Mouse (Mus musculus): Measurements from ENCODE around the gene Ltc4s. TPM values are rescaled to one million over a fixed set of nuclear protein-coding genes. Genes with fewer than 3 reads are reported as not detected.

Ltc4s gene
- polyA plus RNA-seq, 1 experiment, result 25.7 TPM

DNA sequence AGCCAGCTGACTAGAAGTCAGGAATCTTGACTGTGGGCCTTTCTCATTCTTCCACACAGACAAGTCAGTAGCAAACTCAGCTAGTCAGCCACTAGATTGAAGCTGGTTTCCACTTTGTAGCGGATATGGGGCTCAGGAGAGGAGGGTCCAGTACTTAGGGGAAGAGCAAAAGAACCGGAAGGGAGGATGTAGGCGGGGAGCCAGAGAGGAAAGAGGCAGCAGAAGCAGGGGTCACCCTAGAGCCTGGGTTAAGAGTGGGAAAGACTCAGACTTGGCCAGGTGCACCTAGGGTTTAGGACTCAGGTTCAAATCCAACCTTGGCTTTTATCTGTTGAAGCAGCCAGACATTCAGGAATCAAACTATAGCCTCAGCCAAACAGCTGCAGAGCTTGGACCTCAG lies 11.2 kb downstream of the Ltc4s start:
- 30% methylated on average over 3 of the region's 3 CpGs for WGBS
- no peak for DNase-seq (ENCODE audit: low read depth, low spot score)

DNA sequence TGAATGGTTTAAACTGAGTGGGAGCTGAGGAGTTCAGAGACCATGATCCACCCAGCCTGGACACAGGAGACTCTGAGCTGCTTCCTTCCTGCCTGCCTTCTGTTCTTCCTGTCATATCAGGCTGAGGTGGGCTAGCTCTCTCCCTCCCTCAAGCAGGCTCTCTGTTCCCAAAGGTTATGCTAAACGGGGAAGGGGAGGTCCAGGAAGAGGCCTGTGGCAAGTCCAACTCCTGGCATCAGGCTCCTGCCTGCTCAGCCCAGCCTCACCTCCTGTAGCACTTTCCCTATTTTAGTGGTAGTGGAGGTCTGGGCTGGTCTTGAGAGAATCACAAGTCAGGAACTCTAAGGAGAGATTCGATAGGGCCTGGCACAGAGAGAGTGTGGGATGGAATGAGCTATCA lies 12.0 kb downstream of the Ltc4s start:
- no peak for DNase-seq (ENCODE audit: low read depth, low spot score)

GRCm38 (mm10) chr11:50225611-50226378 lies 12.6 kb downstream of the Ltc4s start:
- 1% methylated on average over 34 of the region's 34 CpGs for WGBS
- no peak for DNase-seq (ENCODE audit: low read depth, low spot score)

More for the DNA sequence above, 12.0 kb downstream of the Ltc4s start:
- 20% methylated on average over 2 of the region's 2 CpGs for WGBS

GRCm38 (mm10) chr11:50224671-50225530 lies 13.5 kb downstream of the Ltc4s start:
- no peak for DNase-seq (ENCODE audit: low read depth, low spot score)
- under 1% methylated on average over 64 of the region's 70 CpGs for WGBS

GRCm38 (mm10) chr11:50223783-50224662 lies 14.4 kb downstream of the Ltc4s start:
- 3% methylated on average over 17 of the region's 17 CpGs for WGBS
- no peak for DNase-seq (ENCODE audit: low read depth, low spot score)

DNA sequence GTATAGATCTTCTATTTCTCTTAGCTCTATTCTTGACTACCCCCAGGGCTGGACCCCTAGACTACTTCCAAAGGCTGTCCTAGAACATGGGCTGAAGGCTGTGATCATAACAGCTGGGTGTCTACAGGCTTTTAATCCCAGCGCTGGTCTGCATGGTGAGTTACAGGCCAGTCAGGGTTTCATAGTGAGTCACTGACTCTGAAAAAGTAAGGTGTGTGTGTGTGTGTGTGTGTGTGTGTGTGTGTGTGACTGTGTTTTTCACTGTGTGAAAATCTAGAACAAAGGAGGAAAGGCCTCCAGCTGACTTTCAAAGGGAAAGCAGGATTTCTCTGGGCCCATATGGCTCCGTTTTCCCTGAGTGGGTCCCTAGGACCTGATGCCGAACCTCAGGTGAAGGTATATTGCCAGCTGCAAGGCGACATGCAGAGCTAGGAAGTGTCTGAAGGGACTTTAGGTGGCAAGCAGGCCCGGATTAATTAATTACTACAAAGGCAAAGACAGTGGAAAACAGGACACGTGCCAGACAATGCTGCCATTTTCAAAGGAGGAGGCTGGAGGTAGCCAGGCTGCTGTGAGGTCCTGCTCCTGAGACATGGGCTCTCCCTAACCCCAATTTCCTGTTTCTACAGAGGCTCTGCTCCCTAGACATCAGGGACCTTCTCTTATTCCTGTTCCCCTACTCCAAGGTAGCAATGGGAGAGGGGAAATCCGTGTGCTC lies 15.7 kb downstream of the Ltc4s start:
- DNase-seq (ENCODE audit: low read depth, low spot score), result no peak

DNA sequence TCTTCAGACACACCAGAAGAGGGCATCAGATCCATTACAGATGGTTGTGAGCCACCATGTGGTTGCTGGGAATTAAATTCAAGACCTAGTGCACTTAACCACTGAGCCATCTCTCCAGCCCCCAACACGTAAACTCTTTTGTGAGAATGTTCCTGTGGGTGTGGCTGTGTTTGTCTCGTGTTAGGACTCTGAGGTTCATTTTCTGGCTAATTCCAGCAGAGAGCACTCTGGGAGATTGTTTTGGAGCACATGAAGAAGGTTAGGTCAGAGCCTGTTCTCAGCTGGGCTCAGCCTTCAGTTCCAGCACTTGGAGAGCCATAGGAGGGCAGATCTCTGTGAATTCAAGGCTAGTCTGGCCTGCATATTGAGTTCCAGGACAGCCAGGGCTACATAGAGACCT lies 18.6 kb downstream of the Ltc4s start:
- WGBS, result 13% methylated on average over 2 of the region's 2 CpGs

More for the DNA sequence above, 15.7 kb downstream of the Ltc4s start:
- 34% methylated on average over 7 of the region's 7 CpGs for WGBS

GRCm38 (mm10) chr11:50217811-50218210 lies 20.6 kb downstream of the Ltc4s start:
- no peak for DNase-seq (ENCODE audit: low read depth, low spot score)
- 60% methylated on average over 4 of the region's 4 CpGs for WGBS

More for the DNA sequence above, 18.6 kb downstream of the Ltc4s start:
- no peak for DNase-seq (ENCODE audit: low read depth, low spot score)

DNA sequence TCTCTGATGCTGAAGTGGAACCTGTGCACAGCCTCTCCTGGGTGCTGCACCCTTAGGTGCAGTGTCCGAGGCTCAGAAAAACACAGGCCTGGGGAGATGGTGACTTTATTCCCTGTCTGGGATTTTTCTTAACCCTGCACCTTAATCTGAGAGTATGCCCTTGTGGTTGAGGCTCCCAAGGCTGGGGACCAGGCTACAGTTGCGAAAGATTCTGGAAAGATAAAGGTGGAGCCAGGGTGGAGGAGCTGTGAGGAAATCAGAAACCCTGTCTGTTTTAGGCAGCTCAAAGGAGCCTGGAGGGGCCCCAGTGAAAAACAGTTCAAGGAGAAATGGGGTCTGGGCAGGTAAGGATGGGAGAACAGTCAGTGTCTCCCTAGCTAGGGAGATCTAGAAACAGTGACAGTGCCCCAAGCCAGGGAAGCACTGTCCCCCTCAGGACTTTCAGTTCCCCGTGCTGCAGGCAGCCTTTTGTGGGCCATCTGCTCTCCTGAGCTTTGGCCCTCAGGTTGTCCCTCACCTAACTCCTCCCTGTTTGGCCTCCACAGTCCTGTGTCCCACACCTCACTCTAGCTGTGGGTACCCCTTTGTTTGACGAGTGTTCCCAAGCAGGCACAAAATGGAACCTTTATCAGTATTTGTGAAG lies 21.6 kb downstream of the Ltc4s start:
- no peak for DNase-seq (ENCODE audit: low read depth, low spot score)
- WGBS, result 79% methylated on average over 4 of the region's 4 CpGs

GRCm38 (mm10) chr11:50215633-50216032 lies 22.8 kb downstream of the Ltc4s start:
- 75% methylated on average over 9 of the region's 9 CpGs for WGBS

DNA sequence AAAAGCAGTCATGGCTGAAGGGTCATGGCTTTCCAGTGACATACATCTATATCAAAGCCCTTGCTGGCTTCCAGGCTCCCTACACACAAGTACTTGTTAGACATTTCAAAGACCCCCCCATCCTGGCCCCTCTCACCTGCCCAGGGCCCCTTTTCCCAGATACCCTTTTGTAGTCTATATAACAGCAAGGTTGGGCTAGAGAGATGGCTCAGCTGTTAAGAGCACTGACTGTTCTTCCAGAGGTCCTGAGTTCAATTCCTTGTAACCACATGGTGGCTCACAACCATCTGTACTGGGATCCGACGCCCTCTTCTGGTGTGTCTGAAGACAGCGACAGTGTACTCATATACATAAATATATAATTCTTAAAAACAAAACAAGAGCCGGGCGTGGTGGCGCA lies 23.8 kb downstream of the Ltc4s start:
- WGBS, result 90% methylated on average over 6 of the region's 6 CpGs

More at GRCm38 (mm10) chr11:50215633-50216032, 22.8 kb downstream of the Ltc4s start:
- no peak for DNase-seq (ENCODE audit: low read depth, low spot score)

GRCm38 (mm10) chr11:50212848-50213758 lies 25.3 kb downstream of the Ltc4s start:
- DNase-seq (ENCODE audit: low read depth, low spot score), result no peak
- 17% methylated on average over 11 of the region's 11 CpGs for WGBS

More for the DNA sequence above, 23.8 kb downstream of the Ltc4s start:
- DNase-seq (ENCODE audit: low read depth, low spot score), result no peak

DNA sequence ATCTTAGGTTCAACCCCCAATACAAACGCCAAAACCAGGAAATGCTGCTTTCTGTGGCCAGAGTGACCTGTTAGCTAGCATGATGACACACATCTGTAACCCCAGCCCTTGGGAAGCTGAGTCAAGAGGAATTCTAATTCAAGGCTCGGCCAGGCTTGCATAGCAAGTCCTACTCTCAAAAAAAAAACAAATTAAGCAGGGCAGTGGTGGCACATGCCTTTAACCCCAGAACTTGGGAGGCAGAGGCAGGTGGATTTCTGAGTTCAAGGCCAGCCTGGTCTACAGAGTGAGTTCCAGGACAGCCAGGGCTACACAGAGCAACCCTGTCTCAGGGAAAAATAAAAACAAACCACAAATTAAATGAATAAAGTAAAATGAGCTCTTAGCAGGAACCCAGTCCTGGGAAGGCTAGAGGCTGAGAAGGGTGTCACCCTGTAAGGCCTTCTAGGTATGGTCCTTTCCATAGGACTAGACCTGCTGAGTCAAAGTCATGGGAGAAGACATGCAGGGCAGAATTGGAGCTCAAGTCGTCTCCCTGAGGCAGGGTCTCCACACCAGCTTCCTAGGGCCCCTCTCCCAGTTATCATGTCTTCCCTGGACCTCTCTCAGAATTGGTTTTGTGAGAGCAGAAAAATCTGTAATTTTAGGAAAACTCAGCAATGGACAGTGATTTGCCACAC lies 26.2 kb downstream of the Ltc4s start:
- 47% methylated on average over 3 of the region's 3 CpGs for WGBS
- DNase-seq (ENCODE audit: low read depth, low spot score), result no peak

DNA sequence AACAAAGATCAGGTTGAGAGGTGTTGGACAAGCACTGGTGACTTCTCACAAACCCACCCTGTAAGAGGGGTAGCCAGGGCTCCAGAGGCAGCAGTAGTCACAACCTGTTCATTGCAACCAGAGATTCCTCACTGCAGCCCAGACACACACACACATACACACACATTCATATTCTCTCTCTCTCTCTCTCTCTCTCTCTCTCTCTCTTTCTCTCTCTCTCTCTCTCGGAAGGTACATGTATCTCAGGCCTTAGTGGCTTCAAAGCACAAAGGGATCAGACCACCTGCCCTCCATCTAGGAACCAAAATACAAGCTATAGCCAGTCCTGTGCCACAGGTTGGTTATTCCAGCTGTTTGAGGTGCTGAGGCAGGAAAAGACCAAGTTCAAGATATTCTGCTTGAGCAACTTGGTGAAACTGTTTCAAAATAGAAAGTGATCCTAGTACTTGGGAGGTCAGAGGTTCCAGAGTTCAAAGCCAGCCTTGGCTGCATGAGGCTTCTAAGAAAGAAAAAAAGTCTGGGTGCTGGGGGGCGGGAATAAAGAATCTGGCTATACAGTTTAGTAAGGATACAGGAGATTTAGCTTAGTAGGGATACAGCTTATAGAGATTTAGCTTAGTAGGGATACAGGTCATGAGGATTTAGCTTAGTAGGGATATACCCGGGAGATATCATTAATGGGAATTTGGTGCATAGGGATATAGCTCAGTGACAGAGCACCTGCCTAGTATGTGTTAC lies 26.9 kb downstream of the Ltc4s start:
- DNase-seq (ENCODE audit: low read depth, low spot score), result no peak
- WGBS, result 75% methylated on average over 3 of the region's 3 CpGs

- no peak for DNase-seq (ENCODE audit: low read depth, low spot score)
- under 1% methylated on average over 48 of the region's 48 CpGs for WGBS
Measured at GRCm38 (mm10) chr11:50210505-50211151, 27.8 kb downstream of the Ltc4s start, which contains the start of the genes Sqstm1 and Mgat4b. Gene Sqstm1 (minus strand): TSS chr11:50210827. Gene Mgat4b (plus strand): TSS chr11:50210890.

DNA sequence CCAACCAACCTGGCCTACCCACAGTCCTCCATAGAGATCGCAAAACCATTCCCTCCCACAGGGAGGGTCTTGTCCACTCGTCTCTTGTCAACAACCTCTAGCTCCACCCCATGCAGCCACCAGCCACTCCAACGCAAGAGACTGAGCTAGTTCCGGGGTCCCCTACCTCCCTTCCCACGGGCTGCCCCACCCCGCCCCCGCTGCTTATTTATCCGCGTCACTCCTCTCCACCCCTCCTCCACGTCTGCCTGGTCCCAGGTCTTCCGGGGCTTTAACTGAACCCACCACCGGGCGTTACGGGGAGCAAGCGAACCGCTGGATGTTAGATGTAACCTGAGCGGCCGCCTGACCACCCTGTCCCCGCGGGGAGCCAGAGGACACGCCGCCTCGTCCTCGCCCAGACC lies 28.3 kb downstream of the Ltc4s start:
- WGBS, result under 1% methylated on average over 24 of the region's 24 CpGs
- no peak for DNase-seq (ENCODE audit: low read depth, low spot score)
